Mouse (Mus musculus) urinary bladder, postnatal 25 days (tissue): Measurements from ENCODE around the gene Elovl3.
"Not testable (repeated sequence)": the region's sequence is repeated elsewhere in the genome, so short reads cannot be mapped to it uniquely, and the experiment has no call there.

Source experiments
- DNase-seq: peaks from one replicate; pipeline ENCODE4 v3.0.0; 2022; ENCODE audit warnings: low spot score

The Elovl3 gene

DNA sequence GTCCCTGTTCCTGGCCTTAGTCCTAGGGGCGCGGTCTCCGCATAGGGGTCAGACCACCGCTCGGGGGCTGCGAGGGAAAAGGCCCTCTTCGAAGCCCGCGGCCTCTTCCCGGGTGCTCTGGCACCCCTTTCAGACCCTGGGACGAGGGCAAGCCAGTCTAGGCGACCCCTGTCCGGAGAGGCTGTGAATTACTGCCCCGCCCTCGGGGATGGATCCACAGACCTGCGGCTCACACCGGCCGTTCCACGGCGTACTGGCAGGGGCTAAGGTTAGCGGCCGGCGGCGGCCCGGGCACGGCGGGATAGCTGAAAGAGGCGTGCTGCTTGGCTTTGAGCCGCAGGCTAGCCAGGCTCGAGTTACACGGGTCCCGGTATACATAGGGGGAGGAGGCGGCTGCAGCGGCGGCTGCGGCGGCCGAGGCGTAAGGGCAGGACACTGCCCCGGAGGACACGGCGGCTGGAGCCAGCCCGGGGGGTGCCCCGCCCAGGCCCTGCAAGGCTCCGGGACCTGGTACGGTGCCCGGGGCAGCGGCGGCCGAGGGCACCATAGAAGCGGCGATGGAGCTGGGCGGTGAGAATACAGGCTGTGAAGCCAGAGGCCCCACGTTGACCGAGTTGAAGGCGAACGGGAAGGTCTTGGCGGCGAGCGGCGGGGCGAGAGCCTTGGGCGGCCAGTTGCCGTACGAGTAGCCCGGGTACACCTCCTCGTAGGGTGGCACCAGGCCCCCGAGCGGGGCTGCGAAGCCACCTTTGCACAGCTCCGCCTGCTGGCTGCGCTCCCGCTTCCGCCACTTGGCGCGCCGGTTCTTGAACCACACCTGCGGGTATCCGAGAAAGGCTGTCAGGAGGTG lies 4.3 kb downstream of the Elovl3 start:
- DNase-seq: peak; percentile 46

DNA sequence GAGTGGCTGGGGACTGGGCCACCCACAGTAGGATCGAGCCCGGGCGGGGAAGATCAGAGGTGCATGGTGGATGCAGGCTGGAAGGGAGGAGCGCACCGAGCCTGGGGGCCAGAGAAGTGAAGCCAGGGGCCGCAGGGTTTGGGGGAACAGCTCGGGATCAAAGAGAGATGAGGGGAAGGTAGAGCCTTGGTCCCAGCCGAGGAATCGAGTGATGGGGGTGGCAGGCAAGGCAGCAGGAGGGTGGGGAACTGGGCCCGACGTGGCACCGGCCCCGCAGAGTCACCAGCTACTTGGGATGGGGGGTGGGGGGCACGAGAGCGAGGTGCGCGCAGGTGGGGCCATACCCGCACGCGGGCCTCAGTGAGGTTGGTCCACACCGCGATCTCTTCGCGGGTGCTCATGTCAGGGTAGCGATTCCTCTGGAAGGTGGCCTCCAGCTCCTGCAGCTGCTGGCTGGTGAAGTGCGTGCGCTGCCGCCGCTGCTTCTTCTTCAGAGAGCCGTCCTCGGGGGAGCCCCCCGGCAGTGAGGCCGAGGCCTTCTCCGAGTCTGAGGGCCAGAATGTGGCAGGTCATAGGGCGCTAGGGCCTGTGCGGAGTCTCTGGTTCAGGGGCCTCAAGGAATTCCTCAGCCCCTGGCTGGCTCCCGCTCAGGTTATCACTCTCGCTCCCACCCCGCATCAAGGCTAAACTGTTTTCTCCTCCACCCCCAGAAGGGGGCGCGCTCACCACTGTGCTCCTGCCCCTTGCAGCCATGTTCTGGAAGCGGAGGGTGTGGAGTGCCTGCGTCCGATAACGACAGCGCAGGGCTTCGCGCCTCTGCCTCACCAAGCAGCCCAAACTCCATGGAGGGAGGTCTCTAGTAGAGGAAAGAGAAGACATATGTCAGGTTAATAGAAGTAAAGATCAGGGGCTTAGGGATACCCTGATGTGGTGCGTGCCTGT lies 5.2 kb downstream of the Elovl3 start:
- peak; percentile 76 for DNase-seq

DNA sequence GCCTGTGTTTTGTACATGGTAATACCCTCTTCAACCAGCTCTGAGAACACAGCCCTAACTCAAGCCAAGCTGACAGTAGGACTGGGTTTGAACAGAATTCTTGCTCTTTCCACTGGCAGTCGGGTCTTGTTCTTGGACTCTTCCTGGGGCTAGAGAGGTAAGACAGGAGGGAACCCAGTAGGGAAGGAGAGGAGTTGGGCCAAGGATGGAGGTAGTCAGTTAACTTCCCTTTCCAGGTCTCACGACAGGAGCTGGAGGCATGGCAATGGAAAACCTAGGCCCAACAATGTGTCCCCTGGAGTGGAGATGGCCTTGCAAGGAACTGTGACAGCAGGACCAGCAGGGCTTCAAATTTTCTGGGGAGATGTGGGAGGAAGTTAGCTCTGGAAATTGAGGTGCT lies 8.6 kb downstream of the Elovl3 start:
- DNase-seq: no peak

DNA sequence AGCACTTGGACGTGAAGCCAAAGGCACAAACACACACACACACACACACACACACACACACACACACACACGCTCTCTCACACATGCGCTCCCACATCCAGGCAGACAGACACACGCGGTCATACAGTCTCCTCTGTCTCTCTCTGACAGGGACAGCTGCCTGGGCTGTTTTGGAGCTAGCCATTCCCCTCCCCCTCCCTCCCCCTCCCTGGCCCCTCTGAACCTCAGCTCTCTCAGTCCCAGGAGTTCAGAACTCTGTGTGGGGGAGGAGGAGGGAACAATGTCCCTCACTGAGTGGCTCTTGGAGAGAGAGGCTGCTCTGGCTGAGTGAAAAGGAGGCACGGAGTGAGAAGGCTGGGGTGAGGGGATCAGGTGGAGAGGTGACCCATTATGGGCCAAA lies 9.4 kb downstream of the Elovl3 start:
- DNase-seq: no peak

DNA sequence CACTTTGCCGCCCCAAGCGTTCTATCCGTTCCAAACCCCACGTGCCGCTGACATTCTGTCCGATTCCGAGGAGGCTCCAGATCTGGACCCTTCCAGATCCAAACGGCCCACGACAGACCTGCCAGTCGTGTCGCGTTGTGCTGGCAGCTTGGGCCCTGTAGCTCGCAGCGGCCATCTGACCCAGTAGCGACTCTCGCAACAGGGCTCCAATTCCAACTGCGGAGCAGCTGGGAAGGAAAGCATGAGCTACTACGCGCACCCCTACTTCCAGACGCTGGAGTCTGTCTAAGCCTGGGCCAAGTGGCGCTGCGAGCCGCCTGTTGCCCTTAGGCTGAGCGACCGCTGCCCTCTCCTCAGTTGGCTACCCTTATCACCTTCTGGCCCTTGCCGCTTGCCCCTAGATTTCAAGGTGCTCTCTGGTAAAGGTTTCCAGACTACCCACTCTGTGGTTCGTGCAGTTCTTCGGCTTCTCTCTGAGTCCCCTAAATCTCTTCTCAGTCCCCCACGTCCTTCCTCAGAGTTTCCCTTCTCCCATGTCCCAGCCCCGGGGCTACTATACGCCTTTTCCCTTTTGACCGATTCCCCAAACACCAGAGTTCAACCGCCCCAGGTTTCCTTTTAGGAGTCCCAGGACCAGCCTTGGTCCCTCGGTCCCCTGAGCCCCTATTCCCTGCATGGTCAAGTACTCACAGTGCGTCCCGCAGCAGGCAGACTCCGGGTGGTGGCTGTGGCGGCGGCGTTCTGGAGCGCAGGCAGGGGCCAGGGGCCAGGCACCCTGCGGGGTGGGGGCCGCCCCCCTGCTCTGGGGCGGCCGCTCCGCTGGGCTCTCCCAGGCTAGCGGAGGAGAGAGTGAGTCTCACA lies 16.0 kb downstream of the Elovl3 start, which contains the start of gene Pitx3:
Gene Pitx3, minus strand, starts transcription at position 816 of the 861 bp plus-strand sequence.
- DNase-seq: no peak

DNA sequence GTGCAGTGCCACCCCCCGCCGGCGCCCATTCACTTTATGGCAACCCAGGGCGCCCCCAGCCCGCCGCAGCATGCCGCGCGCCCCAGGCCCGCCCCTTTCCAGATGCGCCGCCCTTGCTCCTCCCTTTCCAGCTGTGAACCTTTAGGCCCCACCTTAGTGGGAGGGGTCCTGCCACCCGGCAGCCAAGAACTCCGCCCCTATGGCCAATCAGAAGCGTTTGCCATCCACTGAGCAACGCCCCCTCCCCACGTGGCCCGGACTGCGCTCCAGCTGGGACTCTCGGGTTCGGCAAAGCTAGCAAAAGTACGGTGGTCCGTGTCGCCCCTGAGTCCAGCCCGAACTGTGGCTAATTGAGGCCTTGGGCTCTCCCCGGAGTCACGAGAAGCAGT lies 16.7 kb downstream of the Elovl3 start:
- DNase-seq: peak; percentile 73

DNA sequence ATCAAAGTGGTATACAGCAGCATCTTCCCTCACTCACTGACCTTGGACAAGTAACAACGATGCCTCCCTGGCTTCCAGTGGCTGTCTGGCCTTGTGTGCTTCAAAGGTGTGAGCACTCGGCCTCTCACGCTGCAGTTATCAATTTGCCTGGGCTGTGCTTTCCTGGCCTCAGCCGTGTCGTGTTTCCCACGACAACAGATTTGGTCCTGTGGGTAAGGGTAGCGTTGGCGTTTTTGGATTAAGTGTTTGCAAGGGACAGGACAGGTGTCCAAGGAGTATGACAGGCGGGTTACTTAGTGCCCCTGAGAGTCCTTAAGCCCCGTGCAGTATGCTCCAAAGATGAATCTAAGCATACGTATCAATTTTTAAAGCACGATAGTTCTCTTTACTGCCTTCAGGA lies 17.4 kb downstream of the Elovl3 start:
- DNase-seq: no peak

DNA sequence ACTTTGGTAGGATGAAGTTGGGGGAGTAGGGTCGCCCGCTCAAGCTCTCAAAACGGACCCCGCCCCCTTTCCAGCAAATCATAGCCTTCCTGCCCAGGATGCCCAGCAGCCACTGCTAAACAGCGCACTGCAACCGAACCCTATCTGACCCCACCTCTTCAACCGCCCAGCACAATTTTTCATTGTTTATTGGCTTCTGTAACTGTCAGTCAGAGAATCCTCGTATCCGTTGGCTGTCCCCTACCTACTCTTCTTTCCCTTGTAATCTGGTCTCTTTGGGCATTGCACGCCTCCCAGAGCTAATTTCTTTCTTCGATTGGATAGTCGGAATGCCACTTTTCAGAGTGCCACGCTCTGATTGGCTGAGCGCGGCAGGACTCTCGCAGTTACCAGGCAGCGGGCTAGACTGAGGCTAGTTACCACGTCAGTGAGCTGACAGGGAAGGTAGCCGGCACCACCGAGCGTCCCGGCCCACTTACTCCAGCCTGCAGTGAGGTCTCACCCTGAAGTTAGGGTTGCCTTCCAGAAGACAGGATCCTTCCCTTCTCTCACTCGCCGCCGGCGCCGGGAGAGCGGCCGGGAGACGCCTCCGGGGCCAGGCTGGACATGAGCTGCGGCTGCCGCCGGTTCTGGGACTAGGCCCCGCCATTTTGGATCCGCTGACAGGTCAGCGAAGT lies 20.6 kb downstream of the Elovl3 start, which contains the start of gene Gbf1:
Gene Gbf1, plus strand, starts transcription at position 383 of the 677 bp plus-strand sequence.
- peak; percentile 75 for DNase-seq

DNA sequence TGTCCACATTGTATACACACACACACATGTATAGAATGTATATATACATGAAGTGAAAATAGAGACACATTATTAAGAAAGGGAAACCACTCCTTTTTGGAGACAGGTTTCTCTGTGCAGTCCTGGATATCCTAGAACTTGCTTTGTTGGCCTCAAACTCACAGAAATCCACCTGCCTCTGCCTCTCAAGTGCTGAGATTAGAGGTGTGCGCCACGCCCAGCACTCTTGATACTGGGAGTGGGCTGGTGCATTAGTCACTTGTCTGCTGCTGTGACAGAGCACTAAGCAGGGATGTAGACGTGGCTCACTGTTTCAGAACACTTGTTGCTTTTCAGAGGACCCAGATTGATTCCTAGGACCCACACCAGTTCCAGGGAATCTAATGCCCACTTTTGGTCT lies 34.3 kb downstream of the Elovl3 start:
- no peak for DNase-seq

DNA sequence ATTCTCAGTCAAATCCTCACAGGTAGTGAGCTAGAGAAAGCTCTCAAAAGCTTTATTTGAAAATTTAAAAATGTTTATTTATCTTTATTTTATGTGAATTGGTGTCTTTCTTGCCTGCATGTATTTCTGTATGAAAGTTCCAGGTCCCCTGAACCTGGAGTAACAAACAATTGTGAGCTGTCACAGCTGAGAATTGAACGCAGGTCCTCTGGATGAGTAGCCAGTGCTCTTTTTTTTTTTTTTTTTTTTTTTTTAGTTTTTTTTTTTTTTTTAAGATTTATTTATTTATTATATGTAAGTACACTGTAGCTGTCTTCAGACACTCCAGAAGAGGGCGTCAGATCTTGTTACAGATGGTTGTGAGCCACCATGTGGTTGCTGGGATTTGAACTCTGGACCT lies 35.5 kb downstream of the Elovl3 start:
- not testable (repeated sequence) for DNase-seq

DNA sequence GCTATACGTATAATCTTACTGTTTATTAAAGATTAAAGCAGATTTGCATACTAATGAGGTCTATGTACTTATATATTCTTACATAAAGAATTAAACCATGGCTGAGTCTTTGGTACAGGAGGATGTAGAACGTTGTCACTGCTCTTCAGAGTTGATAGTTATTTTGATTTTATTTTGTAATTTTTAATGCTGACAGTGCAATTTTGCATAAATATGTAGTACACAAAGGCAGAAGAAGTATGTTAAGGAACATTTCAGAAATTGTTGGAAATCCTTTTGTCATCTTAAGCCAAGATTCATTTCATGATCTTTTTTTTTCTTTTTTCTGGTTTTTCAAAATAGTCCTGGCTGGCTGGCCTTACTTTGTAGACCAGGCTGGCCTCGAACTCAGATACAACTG lies 37.7 kb downstream of the Elovl3 start:
- DNase-seq: no peak

DNA sequence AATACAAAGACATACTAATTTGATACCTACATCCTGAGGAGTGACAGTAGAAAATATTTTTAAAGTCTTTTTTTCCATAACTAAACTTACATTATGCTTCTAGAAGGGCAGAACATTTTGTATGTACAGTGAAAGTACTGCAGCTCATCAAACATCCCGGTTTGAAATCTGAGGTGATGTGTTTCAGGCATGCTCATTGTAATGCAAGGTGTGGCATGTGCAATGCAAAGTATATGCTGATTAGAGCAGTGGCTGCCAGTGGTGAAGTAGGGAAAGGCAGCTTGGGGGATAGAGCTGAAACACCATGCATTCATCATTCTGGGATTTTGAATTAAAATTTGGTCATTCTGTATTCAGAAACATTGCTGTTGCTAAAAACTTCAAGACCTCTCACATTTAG lies 38.2 kb downstream of the Elovl3 start:
- DNase-seq: no peak

DNA sequence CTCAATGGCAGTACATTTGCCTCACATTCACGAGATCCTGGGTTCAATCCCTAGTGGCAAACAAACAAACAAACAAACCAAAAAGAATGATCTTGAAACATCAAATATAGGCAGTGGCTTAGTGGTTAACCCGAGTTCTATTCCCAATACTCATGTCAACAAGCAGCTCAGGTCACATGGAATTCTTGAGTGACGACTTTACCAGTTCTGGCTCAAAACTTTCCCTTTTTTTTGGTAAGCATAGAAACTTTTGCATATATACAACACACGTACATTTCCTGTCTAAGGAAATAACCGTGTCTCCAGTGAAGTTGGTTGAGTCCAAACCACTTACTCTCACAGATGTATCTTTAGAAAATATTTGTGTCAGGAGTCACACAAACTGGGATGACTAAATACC lies 40.8 kb downstream of the Elovl3 start:
- no peak for DNase-seq

DNA sequence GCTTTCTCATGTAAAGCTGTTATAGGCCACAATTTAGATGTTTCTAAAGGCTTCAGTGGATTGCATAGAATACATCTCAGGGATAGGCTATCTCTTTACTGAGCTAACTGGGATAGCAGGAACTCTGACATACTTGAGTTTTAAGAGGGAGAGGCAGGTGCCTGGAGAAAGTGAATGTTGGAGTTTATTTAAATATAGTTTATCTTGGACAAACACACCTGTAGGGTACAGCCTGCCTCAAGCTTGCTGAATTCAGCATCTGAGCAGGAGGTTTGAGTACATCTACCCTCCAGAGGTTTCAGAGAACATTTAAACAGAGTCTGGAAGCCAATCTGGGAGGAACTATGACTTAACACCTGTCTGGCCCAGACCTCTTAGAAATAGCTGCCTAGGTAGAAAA lies 43.5 kb downstream of the Elovl3 start:
- no peak for DNase-seq

DNA sequence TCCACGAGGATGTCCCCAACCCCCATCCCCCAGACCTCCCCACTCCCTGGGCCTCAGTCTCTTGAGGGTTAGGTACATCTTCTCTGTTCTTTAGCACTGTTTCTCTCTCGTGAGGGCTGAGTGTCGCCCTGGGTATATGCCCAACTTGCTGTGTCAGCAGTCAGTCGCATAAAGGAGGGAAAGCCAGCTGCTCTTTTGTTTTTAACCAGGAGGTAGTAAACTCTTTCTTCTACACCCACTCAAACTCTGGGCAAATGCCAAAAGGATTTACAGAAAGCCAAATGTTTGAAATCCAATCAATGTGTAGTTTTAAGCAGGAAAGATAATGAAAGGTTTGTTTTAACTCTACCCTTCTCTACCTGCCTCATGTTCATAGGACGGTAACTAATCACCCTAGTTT lies 45.3 kb downstream of the Elovl3 start:
- no peak for DNase-seq

DNA sequence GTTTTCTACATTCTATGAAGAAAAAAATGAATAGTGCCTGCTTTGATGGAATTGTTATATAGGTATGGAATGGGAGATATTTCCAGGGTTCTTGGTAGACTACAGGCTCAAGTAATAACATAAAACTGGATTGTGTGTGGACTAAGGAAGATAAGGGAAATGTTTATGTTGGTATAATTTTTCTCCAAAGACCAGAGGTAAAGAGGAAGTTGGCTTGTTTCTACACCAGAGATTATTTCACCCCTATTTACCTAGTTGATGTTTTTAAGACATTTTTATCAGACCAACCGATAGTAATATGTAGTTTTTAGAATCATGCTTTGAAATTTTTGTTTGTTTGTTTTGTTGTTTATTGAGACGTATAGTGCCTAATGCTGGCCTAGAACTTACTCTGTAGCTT lies 48.6 kb downstream of the Elovl3 start:
- no peak for DNase-seq

DNA sequence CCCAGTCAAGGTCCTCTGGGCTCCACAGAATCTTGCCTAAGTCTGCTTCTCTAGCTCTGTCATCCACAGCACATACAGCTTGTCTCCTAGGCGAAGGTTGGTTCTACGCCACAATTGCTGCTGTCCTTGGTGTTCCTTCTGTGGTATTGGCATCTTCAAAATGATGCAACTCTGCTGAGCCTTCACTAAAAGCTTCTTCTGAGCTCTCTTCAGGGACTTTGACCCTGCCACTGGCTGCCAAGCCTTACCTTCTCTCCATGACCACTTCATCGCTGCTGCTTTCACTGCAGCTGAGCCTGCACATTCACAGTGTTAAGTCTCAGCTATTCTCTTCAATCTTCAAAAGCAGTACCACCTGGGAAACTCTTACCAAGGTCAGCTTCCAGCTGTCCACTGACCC lies 50.5 kb downstream of the Elovl3 start:
- DNase-seq: no peak
